Mouse (Mus musculus) embryonic facial prominence, embryonic 11.5 days (tissue): ENCODE measurements around the gene Asic1. TPM values are rescaled to one million over a fixed set of nuclear protein-coding genes. Genes with fewer than 3 reads are reported as not detected.
A peak's percentile ranks its signal among the peaks of the same experiment; 100 is the strongest.

ENCODE experiments used
- ATAC-seq: fragments of 200-750 bp; cut with Nextera tagmentation; replicated peaks from 2 replicates; pipeline ENCODE4 v1.8.0; 2017; ENCODE audit warnings: low read depth; ENCODE audit not compliant: insufficient number of reproducible peaks, low FRiP score, low TSS enrichment
- DNase-seq: peaks from one replicate; pipeline ENCODE4 v3.0.0-alpha.2; 2015; ENCODE audit warnings: low spot score
- H3K27ac ChIP-seq: fragments of 300-500 bp; sonication (generic); replicated peaks from 2 replicates; pipeline ENCODE4 v1.5.1; 2014; ENCODE audit warnings: mild to moderate bottlenecking, low read depth, low read length, control low read depth
- H3K27me3 ChIP-seq: fragments of 300-500 bp; sonication (generic); 2 replicates; pipeline ENCODE4 v1.6.1; 2014; ENCODE audit warnings: mild to moderate bottlenecking, low read length, moderate library complexity, mixed read lengths; ENCODE audit not compliant: control insufficient read depth, insufficient read depth
- H3K36me3 ChIP-seq: fragments of 300-500 bp; sonication (generic); replicated peaks from 2 replicates; pipeline ENCODE4 v1.6.1; 2014; ENCODE audit warnings: low read depth, mild to moderate bottlenecking, low read length, moderate library complexity, mixed read lengths; ENCODE audit not compliant: control insufficient read depth, insufficient read depth
- H3K4me1 ChIP-seq: fragments of 300-500 bp; sonication (generic); 2 replicates; pipeline ENCODE4 v1.6.1; 2014; ENCODE audit warnings: low read length, mixed read lengths; ENCODE audit not compliant: control insufficient read depth, insufficient read depth
- H3K4me2 ChIP-seq: fragments of 300-500 bp; sonication (generic); 2 replicates; pipeline ENCODE4 v1.6.1; 2014; ENCODE audit warnings: low read depth, mild to moderate bottlenecking, control low read depth, low read length, moderate library complexity
- H3K4me3 ChIP-seq: fragments of 300-500 bp; sonication (generic); 2 replicates; pipeline ENCODE4 v1.5.1; 2014; ENCODE audit warnings: low read depth, low read length, control low read depth
- H3K9ac ChIP-seq: fragments of 300-500 bp; sonication (generic); replicated peaks from 2 replicates; pipeline ENCODE4 v1.6.1; 2014; ENCODE audit warnings: mild to moderate bottlenecking, control low read depth, low read length
- H3K9me3 ChIP-seq: fragments of 300-500 bp; sonication (generic); replicated peaks from 2 replicates; pipeline ENCODE4 v1.6.1; 2016; ENCODE audit warnings: mild to moderate bottlenecking, low read length, inconsistent platforms, mixed read lengths; ENCODE audit not compliant: control insufficient read depth
- WGBS: fragments of 180-500 bp; shearing (Covaris S2); extraction: QIAGEN DNeasy Blood & Tissue Kit; methylation state at CpG from one replicate; pipeline ENCODE4 v1.1.7; 2014; 5-methylcytosine and 5-hydroxymethylcytosine counted together
- polyA plus RNA-seq: library from polyadenylated mRNA; unstranded; fragments of >200 nt; fragmentation: Nextera tagmentation; extraction: Ambion mirVana; gene quantifications from 2 replicates; pipeline ENCODE4 v1.2.1, GENCODE M21; 2014

Gene Asic1
- polyA plus RNA-seq, result 2.6 and 4.1 TPM in 2 replicates

DNA sequence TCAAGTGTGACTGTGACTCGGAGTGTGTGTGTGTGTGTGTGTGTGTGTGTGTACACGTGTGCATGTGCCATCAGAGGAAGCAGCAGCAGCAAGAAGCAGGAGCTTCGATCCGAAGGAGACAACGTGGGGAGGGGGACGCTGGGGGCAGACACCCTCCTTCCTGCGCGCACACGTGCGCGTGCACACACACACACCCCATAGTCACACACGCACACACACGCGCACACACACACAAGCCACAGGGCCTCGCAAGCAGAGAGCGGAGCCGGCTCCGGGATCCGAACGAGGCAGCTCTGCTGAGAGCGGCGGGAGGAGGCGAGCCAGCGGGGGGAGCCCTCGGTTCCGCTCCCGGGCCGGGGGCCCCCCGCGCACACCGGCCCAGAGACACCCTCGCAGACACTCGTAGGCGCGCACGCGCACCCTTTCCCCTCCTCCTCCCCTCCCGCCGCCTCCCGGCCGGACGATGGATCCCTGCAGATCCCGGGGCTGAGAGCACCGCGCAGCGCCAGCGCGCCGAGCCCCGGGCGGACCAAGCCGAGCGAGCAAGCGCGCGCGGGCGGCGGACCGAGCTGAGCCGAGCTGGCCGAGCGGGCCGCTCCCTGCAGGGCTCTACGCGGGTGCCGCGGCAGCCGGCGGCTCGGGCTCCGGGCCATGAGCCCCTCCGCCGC is at the start of gene Asic1:
Asic1 (plus strand) TSS at position 215 of the 668 bp plus-strand sequence.
- Histone ChIP-seq H3K27me3 (peaks cover 38% of the 10 kb centered on the region), H3K4me3 (peak within 1 kb of the TSS; percentile 61), H3K9me3 (no peaks in the 10 kb centered on the region), H3K36me3 (no peaks in the 10 kb centered on the region), H3K4me2 (peak within 1 kb of the TSS; percentile 99), H3K4me1 (peaks cover 1% of the 10 kb centered on the region), H3K9ac (peak within 1 kb of the TSS; percentile 61), H3K27ac (no peak within 1 kb of the TSS)
- peak; percentile 74 for DNase-seq
- under 1% methylated on average over 69 of the region's 74 CpGs for WGBS
- ATAC-seq, result peak; percentile 25; the same call in 1 of the 2 replicates

DNA sequence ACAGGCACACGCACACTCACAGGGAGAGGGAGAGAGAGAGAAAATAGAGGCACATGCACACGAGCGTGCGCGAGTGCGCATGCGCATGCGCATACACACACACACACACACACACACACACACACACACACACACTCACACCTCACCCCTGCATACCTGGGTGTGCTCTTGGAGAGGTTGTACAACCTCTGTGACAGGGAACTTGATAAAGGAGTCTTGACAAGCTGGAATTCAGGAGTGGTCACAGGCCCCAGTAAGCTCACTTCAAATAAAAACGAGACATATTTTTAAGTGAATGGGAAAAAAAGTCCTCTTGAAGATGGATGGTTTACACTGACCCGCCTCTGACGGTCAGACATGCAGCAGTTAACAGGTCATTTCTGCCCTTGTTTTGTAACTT is 48.1 kb upstream of the Asic1 start:
- Histone ChIP-seq H3K4me2 (no peak overlapping the region), H3K9me3 (no peaks in the 10 kb centered on the region), H3K9ac (no peak overlapping the region), H3K27ac (no peak overlapping the region), H3K27me3 (no peaks in the 10 kb centered on the region), H3K4me3 (no peak overlapping the region), H3K4me1 (no peaks in the 10 kb centered on the region), H3K36me3 (peaks cover 11% of the 10 kb centered on the region)
- WGBS, result 93% methylated on average over 11 of the region's 11 CpGs
- no peak for DNase-seq
- ATAC-seq, result no peak

DNA sequence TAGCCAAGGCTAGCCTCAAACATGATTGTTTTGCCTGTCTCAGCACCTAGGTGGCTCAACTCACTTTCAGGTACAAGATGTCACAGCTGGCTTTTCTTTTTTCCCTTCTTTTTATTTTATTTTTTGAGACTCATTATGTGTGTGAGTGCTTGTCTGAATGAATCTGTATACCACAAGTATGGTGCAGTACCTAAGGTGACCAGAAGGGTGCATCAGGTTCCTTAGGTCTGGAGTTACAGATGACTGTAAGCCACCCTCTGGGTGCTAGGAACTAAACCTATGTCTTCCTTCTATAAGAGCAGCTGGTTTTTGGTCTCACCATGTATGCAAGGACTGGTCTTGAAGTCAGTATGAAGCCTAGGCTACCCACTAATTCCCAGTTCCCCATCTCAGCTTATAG is 38.5 kb upstream of the Asic1 start:
- Histone ChIP-seq H3K4me2 (no peak overlapping the region), H3K9me3 (no peaks in the 10 kb centered on the region), H3K27me3 (no peaks in the 10 kb centered on the region), H3K27ac (no peak overlapping the region), H3K9ac (no peak overlapping the region), H3K36me3 (peaks cover 36% of the 10 kb centered on the region), H3K4me3 (no peak overlapping the region), H3K4me1 (no peaks in the 10 kb centered on the region)
- ATAC-seq (no peak), DNase-seq (no peak)

DNA sequence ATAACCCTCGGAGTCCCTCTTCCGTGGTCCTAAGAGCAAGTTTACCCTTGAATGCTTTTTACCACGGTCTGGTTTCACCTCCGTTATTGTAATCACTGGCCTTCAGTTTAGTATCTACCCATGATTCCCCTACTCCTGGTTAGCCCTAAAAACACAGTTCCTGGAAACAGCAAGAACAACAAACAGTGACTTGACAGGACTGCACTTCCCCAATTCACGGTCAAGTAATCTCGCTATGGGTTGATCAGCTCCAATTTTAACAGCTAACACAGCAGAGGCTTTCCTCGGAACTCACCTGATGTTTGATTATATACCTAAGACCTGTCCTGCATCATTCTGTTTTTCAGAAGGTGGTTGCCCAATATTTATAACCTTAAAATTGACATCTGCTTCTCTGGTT is 35.5 kb upstream of the Asic1 start:
- no peak overlapping the region for H3K4me3 ChIP-seq
- ATAC-seq, result no peak
- H3K9me3 ChIP-seq, result no peaks in the 10 kb centered on the region
- peaks cover 33% of the 10 kb centered on the region for H3K36me3 ChIP-seq
- H3K4me1 ChIP-seq, result no peaks in the 10 kb centered on the region
- 96% methylated on average over 7 of the region's 7 CpGs for WGBS
- no peaks in the 10 kb centered on the region for H3K27me3 ChIP-seq
- no peak overlapping the region for H3K27ac ChIP-seq
- DNase-seq, result no peak
- no peak overlapping the region for H3K4me2 ChIP-seq
- H3K9ac ChIP-seq, result no peak overlapping the region

DNA sequence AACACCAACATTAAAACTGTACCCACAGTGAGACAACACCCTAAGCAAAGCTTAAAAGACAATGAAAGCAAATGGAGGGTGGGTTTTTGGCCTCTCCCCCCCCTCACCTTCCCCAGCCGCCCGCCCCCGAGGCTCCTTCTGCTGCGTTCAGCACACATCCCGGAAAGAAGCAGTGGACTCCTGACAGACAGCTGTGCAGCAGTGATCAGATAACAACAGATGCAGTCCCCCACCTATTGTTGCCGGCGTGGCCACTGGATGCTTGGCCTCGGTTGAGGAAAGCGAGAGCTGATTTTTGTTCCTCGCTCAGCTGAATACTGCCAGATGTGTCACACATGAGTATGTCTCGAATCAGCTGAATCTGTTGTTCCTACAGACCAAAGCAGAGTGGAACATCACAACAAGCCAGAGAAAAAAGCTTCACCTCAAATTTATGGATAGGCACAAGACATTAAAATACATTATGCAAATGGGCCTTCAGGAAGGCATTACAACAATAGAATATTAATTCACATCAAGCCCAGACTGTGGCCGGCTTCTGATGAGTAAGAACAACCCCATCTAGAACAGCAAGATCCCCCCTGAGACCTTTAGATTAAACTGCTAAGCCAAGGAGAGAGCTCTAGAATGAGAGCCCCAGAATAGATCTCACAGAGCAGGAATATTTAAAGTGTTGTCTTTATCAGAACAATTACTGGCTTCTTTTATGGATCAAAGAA is 32.6 kb upstream of the Asic1 start:
- Histone ChIP-seq H3K9ac (no peak overlapping the region), H3K27ac (no peak overlapping the region), H3K9me3 (no peaks in the 10 kb centered on the region), H3K4me2 (no peak overlapping the region), H3K4me3 (no peak overlapping the region), H3K36me3 (peaks cover 14% of the 10 kb centered on the region), H3K27me3 (no peaks in the 10 kb centered on the region), H3K4me1 (no peaks in the 10 kb centered on the region)
- WGBS, result 79% methylated on average over 12 of the region's 12 CpGs
- ATAC-seq, result no peak
- no peak for DNase-seq

DNA sequence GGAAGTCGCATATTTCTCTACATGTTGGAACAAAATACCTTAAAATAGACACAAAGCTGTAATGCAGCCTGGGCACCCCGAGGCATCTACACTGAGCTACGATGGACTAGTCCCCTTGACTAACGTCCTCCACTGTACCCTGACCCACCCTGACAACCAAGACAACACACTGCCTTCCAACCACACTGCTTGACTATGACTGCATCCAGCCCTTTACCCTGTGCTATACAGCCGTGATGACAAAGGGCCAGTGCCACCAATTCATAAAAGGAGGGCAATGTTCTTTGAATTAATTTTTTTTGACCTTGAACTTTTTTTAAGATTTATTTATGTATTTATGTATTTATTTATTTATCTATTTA is 32.1 kb upstream of the Asic1 start:
- H3K4me2 ChIP-seq, result no peak overlapping the region
- no peaks in the 10 kb centered on the region for H3K9me3 ChIP-seq
- H3K4me3 ChIP-seq, result no peak overlapping the region
- no peak overlapping the region for H3K27ac ChIP-seq
- no peaks in the 10 kb centered on the region for H3K27me3 ChIP-seq
- no peaks in the 10 kb centered on the region for H3K4me1 ChIP-seq
- DNase-seq (no peak), ATAC-seq (no peak)
- peaks cover 13% of the 10 kb centered on the region for H3K36me3 ChIP-seq
- WGBS, result 88% methylated on average over 5 of the region's 5 CpGs
- no peak overlapping the region for H3K9ac ChIP-seq

DNA sequence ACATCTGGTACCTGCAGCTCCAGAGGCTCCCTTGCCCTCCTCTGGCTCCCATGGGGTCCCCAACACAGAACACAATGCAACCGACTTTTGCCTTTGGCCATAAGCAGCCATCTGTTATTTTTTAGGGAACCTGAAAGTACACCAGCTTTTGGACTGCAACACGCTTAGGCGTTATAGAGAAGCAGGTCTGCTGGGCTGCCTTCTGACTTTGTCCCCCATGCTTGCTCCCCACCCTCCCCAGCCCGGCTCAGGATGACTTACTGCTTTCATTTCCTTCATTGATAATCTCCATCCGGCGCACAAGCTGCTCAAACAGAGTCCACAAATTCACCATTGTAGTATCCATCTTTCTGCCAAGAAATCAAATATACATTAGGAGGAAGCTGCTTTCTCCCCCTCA is 27.5 kb upstream of the Asic1 start:
- H3K9me3 ChIP-seq, result no peaks in the 10 kb centered on the region
- no peak overlapping the region for H3K27ac ChIP-seq
- no peaks in the 10 kb centered on the region; the same call in 1 of the 2 replicates for H3K4me1 ChIP-seq
- no peak for DNase-seq
- H3K36me3 ChIP-seq, result peaks cover 2% of the 10 kb centered on the region; the same call in 1 of the 2 replicates
- H3K9ac ChIP-seq, result no peak overlapping the region
- WGBS, result 75% methylated on average over 6 of the region's 6 CpGs
- no peak for ATAC-seq
- H3K27me3 ChIP-seq, result no peaks in the 10 kb centered on the region
- no peak overlapping the region for H3K4me3 ChIP-seq
- no peak overlapping the region for H3K4me2 ChIP-seq

DNA sequence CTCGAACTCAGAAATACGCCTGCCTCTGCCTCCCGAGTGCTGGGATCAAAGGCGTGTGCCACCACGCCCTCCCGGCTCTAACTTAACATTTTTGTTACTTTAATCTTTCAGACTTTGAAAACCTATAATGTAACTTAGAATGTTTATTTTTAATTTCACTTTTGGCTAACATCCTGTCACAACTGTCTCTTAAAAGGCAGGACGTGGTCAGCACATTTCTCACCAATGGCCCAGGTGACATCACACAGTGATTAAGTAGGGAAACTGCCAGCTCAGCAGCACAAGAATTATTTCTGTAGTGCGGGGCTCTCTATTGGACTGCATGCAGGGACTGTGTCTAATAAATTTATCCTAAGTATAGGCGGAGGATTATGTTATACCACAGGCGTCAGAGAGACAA is 26.3 kb upstream of the Asic1 start:
- 85% methylated on average over 10 of the region's 10 CpGs for WGBS
- Histone ChIP-seq H3K27ac (no peak overlapping the region), H3K9me3 (no peaks in the 10 kb centered on the region), H3K9ac (no peak overlapping the region), H3K36me3 (peaks cover 2% of the 10 kb centered on the region; the same call in 1 of the 2 replicates), H3K4me2 (no peak overlapping the region), H3K27me3 (no peaks in the 10 kb centered on the region), H3K4me1 (no peaks in the 10 kb centered on the region; the same call in none of the 2 replicates), H3K4me3 (no peak overlapping the region)
- ATAC-seq (no peak), DNase-seq (no peak)
